In the genomic region with DNA sequence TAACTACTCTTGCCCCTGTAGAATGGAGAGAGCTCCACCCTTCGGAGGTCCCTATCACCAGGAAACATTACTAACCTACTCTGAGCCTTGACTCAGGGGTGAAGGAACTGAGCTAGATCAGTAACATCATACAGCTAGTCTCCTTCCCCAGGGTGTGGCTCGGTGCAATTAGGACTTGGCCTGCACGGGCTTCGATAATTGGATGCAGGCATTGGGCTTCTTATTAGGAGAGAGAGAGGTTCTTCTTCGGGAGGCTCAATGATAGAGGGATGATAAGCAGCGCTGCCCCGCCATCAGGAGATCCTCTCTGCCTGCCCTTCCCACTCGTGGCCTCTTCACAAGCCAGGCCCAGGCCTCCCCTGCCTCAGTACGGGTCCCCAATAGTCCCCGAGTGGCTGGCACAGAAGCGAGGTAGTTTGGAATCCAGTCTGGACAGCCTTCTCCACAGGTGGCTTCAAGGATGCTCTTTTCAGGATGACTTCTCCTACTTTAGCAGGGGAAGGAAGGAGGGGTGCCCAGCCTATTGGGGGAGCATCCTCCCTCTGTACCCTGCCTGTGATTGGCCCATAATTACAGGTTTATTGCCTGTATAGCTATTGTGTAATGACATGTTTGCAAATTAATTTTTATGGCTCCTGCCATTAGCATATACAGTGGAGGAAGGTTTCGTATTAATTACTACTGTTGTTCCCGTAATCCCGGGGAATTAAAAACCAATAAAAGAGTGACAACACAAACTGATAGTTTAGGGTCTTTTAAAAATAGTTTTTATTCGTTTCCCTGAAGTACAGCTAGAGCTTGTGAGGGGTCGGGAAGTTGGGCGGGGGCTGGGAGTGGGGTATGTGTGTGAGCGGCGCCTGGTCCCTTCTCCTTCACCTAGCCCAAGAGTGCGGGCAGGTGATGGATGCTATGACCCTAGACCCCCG, we compare ENCODE assay signal across 8 mouse cellular contexts.
A peak's percentile ranks its signal among the peaks of the same experiment; 100 is the strongest.
DNase-seq lines count a peak whose midpoint lies in the region; ATAC-seq and TF ChIP-seq lines count a peak whose summit lies in the region.

No protein-coding gene starts in this region.

- peak overlapping the region; percentile 96 for H3K4me2 ChIP-seq in heart, embryonic 14.5 days (ENCODE audit: low read length)
- H3K4me2 ChIP-seq in hindbrain, embryonic 15.5 days = peak overlapping the region; percentile 84
- peak overlapping the region; percentile 95 for H3K4me2 ChIP-seq in midbrain, embryonic 13.5 days (replicated peaks)

- WGBS in heart, embryonic 14.5 days = 50% methylated on average over 21 of the region's 21 CpGs
- 73% methylated on average over 21 of the region's 21 CpGs for WGBS in heart, adult 2 months
- 23% methylated on average over 21 of the region's 21 CpGs for WGBS in hindbrain, embryonic 15.5 days
- 16% methylated on average over 21 of the region's 21 CpGs for WGBS in midbrain, embryonic 13.5 days

- no peak for TF ChIP-seq POLR2A in heart, adult 2 months (IDR thresholded peaks at IDR 0.05; ENCODE audit: insufficient read depth, low read depth, low read length)
- TF ChIP-seq POLR2A in brain, embryonic 14.5 days (IDR thresholded peaks at IDR 0.05; ENCODE audit: borderline replicate concordance, extremely low read depth, insufficient read depth, insufficient read length, poor library complexity, severe bottlenecking) = no peak

- H3K4me3 ChIP-seq in heart, embryonic 14.5 days (ENCODE audit: control insufficient read depth in 1 of 2, insufficient read depth in 1 of 2, low read depth in 1 of 2, low read length in 2 of 2) = no peak overlapping the region
- no peak overlapping the region; the same call in 1 of the 2 replicates for H3K4me3 ChIP-seq in heart, adult 2 months
- H3K4me3 ChIP-seq in hindbrain, embryonic 15.5 days = peak overlapping the region; percentile 61
- peak overlapping the region; percentile 92 for H3K4me3 ChIP-seq in midbrain, embryonic 13.5 days (replicated peaks)

- no peaks in the 10 kb centered on the region for H3K27me3 ChIP-seq in heart, embryonic 14.5 days (ENCODE audit: control insufficient read depth, insufficient read depth, low read length)
- no peaks in the 10 kb centered on the region for H3K27me3 ChIP-seq in heart, adult 2 months (ENCODE audit: control insufficient read depth, insufficient read depth, low read length)
- no peaks in the 10 kb centered on the region for H3K27me3 ChIP-seq in hindbrain, embryonic 15.5 days
- peaks cover 6% of the 10 kb centered on the region for H3K27me3 ChIP-seq in midbrain, embryonic 13.5 days

- H3K36me3 ChIP-seq in heart, embryonic 14.5 days (ENCODE audit: control insufficient read depth, insufficient read depth, low read length) = no peaks in the 10 kb centered on the region
- H3K36me3 ChIP-seq in heart, adult 2 months (ENCODE audit: control insufficient read depth, insufficient read depth, low read length) = no peaks in the 10 kb centered on the region
- H3K36me3 ChIP-seq in hindbrain, embryonic 15.5 days = no peaks in the 10 kb centered on the region
- H3K36me3 ChIP-seq in midbrain, embryonic 13.5 days = no peaks in the 10 kb centered on the region

- DNase-seq in heart, adult 2 months = no peak
- peak; percentile 77 for DNase-seq in brain, embryonic 14.5 days (ENCODE audit: low read depth)
- DNase-seq in urinary bladder, postnatal 14 days (ENCODE audit: low spot score) = no peak
- DNase-seq in gastrocnemius, postnatal 10 days = no peak
- DNase-seq in lung, postnatal 14 days = no peak

- ATAC-seq in heart, embryonic 14.5 days (ENCODE audit: insufficient number of reproducible peaks, insufficient read depth, low FRiP score, low read depth) = no peak
- 0 out of 2 replicates have a peak, but pooled peaks have one; percentile 8 for ATAC-seq in hindbrain, embryonic 15.5 days (ENCODE audit: low FRiP score, low read depth)
- ATAC-seq in midbrain, embryonic 13.5 days = no peak

- H3K27ac ChIP-seq in heart, embryonic 14.5 days (replicated peaks in 1 of 2; ENCODE audit: control insufficient read depth in 1 of 2, insufficient read depth in 1 of 2, low read depth in 2 of 2, low read length in 2 of 2) = no peak overlapping the region
- no peak overlapping the region; the same call in 1 of the 2 replicates for H3K27ac ChIP-seq in heart, adult 2 months
- peak overlapping the region; percentile 98 for H3K27ac ChIP-seq in hindbrain, embryonic 15.5 days (replicated peaks)
- peak overlapping the region; percentile 100 for H3K27ac ChIP-seq in midbrain, embryonic 13.5 days

- TF ChIP-seq EP300 in heart, adult 2 months (IDR thresholded peaks at IDR 0.05; ENCODE audit: insufficient read depth, low read depth, low read length) = no peak

- H3K9ac ChIP-seq in heart, embryonic 14.5 days (ENCODE audit: low read length) = no peak overlapping the region
- H3K9ac ChIP-seq in heart, adult 2 months (ENCODE audit: low read depth, low read length) = no peak overlapping the region
- H3K9ac ChIP-seq in hindbrain, embryonic 15.5 days = peak overlapping the region; percentile 83
- peak overlapping the region; percentile 97 for H3K9ac ChIP-seq in midbrain, embryonic 13.5 days (replicated peaks)

- H3K4me1 ChIP-seq in heart, embryonic 14.5 days (ENCODE audit: control insufficient read depth in 2 of 2, insufficient read depth in 2 of 2, low read length in 2 of 2) = peaks cover 33 to 45% of the 10 kb centered on the region in 2 experiments
- peaks cover 16% of the 10 kb centered on the region for H3K4me1 ChIP-seq in heart, adult 2 months (ENCODE audit: control insufficient read depth, insufficient read depth, low read length)
- H3K4me1 ChIP-seq in hindbrain, embryonic 15.5 days (replicated peaks) = peaks cover 55% of the 10 kb centered on the region
- H3K4me1 ChIP-seq in midbrain, embryonic 13.5 days (replicated peaks) = peaks cover 53% of the 10 kb centered on the region

- intact Hi-C loops in heart, adult 2 months (cut with DNase I) = loop anchor here (5.0 kb wide), 2 partner anchors 69 to 299 kb away; no protein-coding TSS in a partner anchor

- no peaks in the 10 kb centered on the region for H3K79me2 ChIP-seq in heart, adult 2 months (replicated peaks; ENCODE audit: control insufficient read depth, insufficient read depth, low read length)

- H3K9me3 ChIP-seq in heart, embryonic 14.5 days (ENCODE audit: control insufficient read depth, low read length) = no peaks in the 10 kb centered on the region
- no peaks in the 10 kb centered on the region for H3K9me3 ChIP-seq in hindbrain, embryonic 15.5 days
- H3K9me3 ChIP-seq in midbrain, embryonic 13.5 days = no peaks in the 10 kb centered on the region

- TF ChIP-seq CTCF in heart, adult 2 months (IDR thresholded peaks at IDR 0.05) = no peak
- TF ChIP-seq CTCF in brain, embryonic 14.5 days (IDR thresholded peaks at IDR 0.05; ENCODE audit: borderline replicate concordance, extremely low read depth, insufficient read depth, insufficient read length) = no peak

Comparison
In these comparisons a context has a peak if more than half of its experiments do, and no peak if none do; other contexts are left out.
1. H3K27ac ChIP-seq: peak in hindbrain, embryonic 15.5 days (single experiment) and midbrain, embryonic 13.5 days (single experiment); none in heart, embryonic 14.5 days (0 of 2) and heart, adult 2 months (single experiment).
2. H3K4me3 ChIP-seq: peak in hindbrain, embryonic 15.5 days (single experiment) and midbrain, embryonic 13.5 days (single experiment); none in heart, embryonic 14.5 days (0 of 2) and heart, adult 2 months (single experiment).
3. H3K9ac ChIP-seq: peak in hindbrain, embryonic 15.5 days (single experiment) and midbrain, embryonic 13.5 days (single experiment); none in heart, embryonic 14.5 days (single experiment) and heart, adult 2 months (single experiment).
4. Peak in every context shown above with its lines, with median percentiles within 50 percentile points of each other: H3K4me2 ChIP-seq.